Mouse (Mus musculus) embryonic facial prominence, embryonic 14.5 days (tissue): ENCODE measurements around the gene Zfp109. TPM values are rescaled to one million over a fixed set of nuclear protein-coding genes. Genes with fewer than 3 reads are reported as not detected.
"Not testable (repeated sequence)": the region's sequence is repeated elsewhere in the genome, so short reads cannot be mapped to it uniquely, and the experiment has no call there.

ENCODE experiments used
- ATAC-seq: fragments of 200-750 bp; cut with Nextera tagmentation; 2 replicates; pipeline ENCODE4 v1.8.0; 2017; ENCODE audit warnings: low read depth, moderate number of reproducible peaks, moderate TSS enrichment
- DNase-seq: peaks from one replicate; pipeline ENCODE4 v3.0.0-alpha.2; 2015; ENCODE audit warnings: low spot score
- H3K27ac ChIP-seq: fragments of 300-500 bp; sonication (generic); replicated peaks from 2 replicates; pipeline ENCODE4 v1.5.1; 2014; ENCODE audit warnings: low read depth, mild to moderate bottlenecking, low read length, moderate library complexity
- H3K27me3 ChIP-seq: fragments of 300-500 bp; sonication (generic); replicated peaks from 2 replicates; pipeline ENCODE4 v1.6.1; 2014; ENCODE audit warnings: low read length; ENCODE audit not compliant: control insufficient read depth, insufficient read depth
- H3K36me3 ChIP-seq: fragments of 300-500 bp; sonication (generic); 2 replicates; pipeline ENCODE4 v1.6.1; 2014; ENCODE audit warnings: low read length, mixed read lengths; ENCODE audit not compliant: control insufficient read depth, insufficient read depth
- H3K4me1 ChIP-seq: fragments of 300-500 bp; sonication (generic); 2 replicates; pipeline ENCODE4 v1.6.1; 2014; ENCODE audit warnings: antibody characterized with exemption, low read length; ENCODE audit not compliant: control insufficient read depth, insufficient read depth
- H3K4me2 ChIP-seq: fragments of 300-500 bp; sonication (generic); 2 replicates; pipeline ENCODE4 v1.6.1; 2014; ENCODE audit warnings: low read depth, mild to moderate bottlenecking, low read length, moderate library complexity, mixed read lengths
- H3K4me3 ChIP-seq: fragments of 300-500 bp; sonication (generic); 2 replicates; pipeline ENCODE4 v1.5.1; 2014; ENCODE audit warnings: low read depth, mild to moderate bottlenecking, low read length
- H3K9ac ChIP-seq: fragments of 300-500 bp; sonication (generic); 2 replicates; pipeline ENCODE4 v1.6.1; 2014; ENCODE audit warnings: low read depth, mild to moderate bottlenecking, low read length, moderate library complexity, mixed read lengths
- H3K9me3 ChIP-seq: fragments of 300-500 bp; sonication (generic); 2 replicates; pipeline ENCODE4 v1.6.1; 2016; ENCODE audit warnings: low read length; ENCODE audit not compliant: control insufficient read depth
- WGBS: fragments of 180-500 bp; shearing (Covaris S2); extraction: QIAGEN DNeasy Blood & Tissue Kit; methylation state at CpG from one replicate; pipeline ENCODE4 v1.1.7; 2014; 5-methylcytosine and 5-hydroxymethylcytosine counted together
- polyA plus RNA-seq: library from polyadenylated mRNA; unstranded; fragments of >200 nt; fragmentation: Nextera tagmentation; extraction: Ambion mirVana; gene quantifications from 2 replicates; pipeline ENCODE4 v1.2.1, GENCODE M21; 2014

Gene Zfp109
- polyA plus RNA-seq = 3.6 and 4.5 TPM in 2 replicates

DNA sequence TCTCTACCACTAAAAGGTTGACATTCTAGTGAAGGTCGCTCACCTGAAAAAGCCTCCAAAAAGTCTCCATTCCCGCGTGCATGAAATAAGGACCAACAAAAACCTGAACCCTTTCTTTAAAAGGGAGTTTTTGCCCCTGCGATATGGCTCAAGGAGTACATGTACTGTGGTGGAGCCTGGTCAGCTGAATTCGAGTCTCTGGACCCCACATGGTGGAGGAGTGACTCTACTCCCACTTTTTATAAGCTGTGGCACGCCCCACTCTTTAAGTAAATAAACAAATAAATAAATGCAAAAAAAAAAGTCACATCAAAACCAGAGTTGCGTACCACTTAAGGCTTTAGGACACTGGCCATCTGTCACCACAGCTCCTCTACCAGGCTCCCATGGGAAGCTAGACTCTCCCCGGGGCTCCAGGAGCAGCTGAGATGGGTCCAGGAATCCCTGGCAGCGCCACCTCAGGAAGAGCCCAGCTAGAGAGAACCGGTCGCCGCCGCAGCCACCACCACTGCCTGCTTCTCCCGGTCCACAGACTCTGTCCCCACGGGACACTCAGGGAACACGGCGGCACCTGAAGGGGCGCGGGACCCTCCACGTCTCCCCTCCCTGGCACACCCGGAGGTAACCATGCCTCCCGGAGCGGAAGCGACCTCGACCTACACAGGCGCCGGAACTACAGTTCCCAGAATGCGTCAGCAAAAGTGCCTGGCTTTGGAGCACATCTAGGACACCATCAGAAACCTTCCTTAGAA is at the start of gene Zfp109:
Gene Zfp109, minus strand, starts transcription at position 521 of the 752 bp plus-strand sequence.
- DNase-seq (peak; percentile 86), ATAC-seq (peak; percentile 96)
- peak within 1 kb of the TSS; percentile 66 for H3K9ac ChIP-seq
- peak within 1 kb of the TSS; percentile 72 for H3K4me2 ChIP-seq
- no peaks in the 10 kb centered on the region for H3K27me3 ChIP-seq
- 7% methylated on average over 23 of the region's 28 CpGs for WGBS
- H3K4me1 ChIP-seq = 0 out of 2 replicates have a peak, but pooled peaks cover 6% of the 10 kb centered on the region
- 0 out of 2 replicates have a peak, but pooled peaks cover 5% of the 10 kb centered on the region for H3K36me3 ChIP-seq
- H3K9me3 ChIP-seq = no peaks in the 10 kb centered on the region
- H3K4me3 ChIP-seq = peak within 1 kb of the TSS; percentile 60
- H3K27ac ChIP-seq = no peak within 1 kb of the TSS

DNA sequence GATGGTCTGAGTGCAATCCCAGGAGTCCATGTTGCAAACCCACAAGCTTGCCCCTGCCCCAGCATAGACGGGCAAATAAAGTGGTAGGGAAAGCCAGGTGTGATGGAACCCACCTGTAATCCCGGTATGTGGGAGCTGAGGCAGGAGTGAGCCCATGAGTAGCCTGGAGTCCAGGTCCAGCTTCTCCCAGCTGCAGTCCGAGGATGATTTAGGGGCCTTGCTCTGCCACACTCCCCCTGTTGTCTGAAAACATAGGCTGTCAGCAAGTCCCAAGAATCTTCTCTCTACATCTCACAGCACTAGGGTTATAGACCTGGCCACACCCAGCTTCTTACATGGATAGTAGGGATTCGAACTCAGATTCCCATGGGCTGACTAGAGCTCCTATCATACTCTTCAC is 49.6 kb upstream of the Zfp109 start:
- no peaks in the 10 kb centered on the region for H3K4me1 ChIP-seq
- H3K36me3 ChIP-seq = peaks cover 35% of the 10 kb centered on the region
- peaks cover 6% of the 10 kb centered on the region; the same call in 1 of the 2 replicates for H3K9me3 ChIP-seq
- no peak overlapping the region for H3K27ac ChIP-seq
- ATAC-seq (no peak), DNase-seq (no peak)
- H3K4me3 ChIP-seq = no peak overlapping the region
- no peaks in the 10 kb centered on the region for H3K27me3 ChIP-seq
- H3K9ac ChIP-seq = no peak overlapping the region
- H3K4me2 ChIP-seq = no peak overlapping the region
- 79% methylated on average over 4 of the region's 4 CpGs for WGBS

DNA sequence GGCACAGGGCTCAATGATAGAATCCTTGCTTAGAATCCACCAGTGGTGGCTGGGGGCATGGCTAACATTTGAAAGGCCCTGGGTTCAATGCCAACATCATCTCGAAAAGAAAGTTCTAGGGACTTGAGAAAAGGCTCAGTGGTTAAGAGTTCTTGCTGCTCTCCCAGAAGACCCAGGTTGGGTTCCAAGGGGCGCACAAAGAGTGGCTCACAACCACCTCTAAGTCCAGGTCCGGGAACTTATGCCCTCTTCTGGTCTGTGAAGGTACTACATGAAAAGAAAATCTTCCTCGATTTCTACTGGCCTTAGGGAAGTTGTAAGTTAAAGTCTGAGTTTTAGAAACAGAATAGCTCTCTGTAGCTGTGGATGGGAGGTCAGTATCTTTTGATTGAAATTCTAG is 48.7 kb upstream of the Zfp109 start:
- DNase-seq = no peak

GRCm38 (mm10) chr7:24280858-24281145 is 43.4 kb upstream of the Zfp109 start:
- Histone ChIP-seq H3K27ac (no peak overlapping the region), H3K9me3 (no peaks in the 10 kb centered on the region), H3K9ac (no peak overlapping the region), H3K4me3 (no peak overlapping the region), H3K4me1 (no peaks in the 10 kb centered on the region), H3K4me2 (no peak overlapping the region), H3K27me3 (no peaks in the 10 kb centered on the region), H3K36me3 (peaks cover 8% of the 10 kb centered on the region; the same call in 1 of the 2 replicates)
- ATAC-seq = no peak
- no peak for DNase-seq
- 29% methylated on average over 4 of the region's 4 CpGs for WGBS

More for the DNA sequence above, 48.7 kb upstream of the Zfp109 start:
- no peak overlapping the region for H3K4me3 ChIP-seq
- 53% methylated on average over 4 of the region's 4 CpGs for WGBS
- H3K4me1 ChIP-seq = no peaks in the 10 kb centered on the region
- no peak overlapping the region for H3K9ac ChIP-seq
- no peak for ATAC-seq
- peaks cover 2% of the 10 kb centered on the region; the same call in 1 of the 2 replicates for H3K9me3 ChIP-seq
- no peaks in the 10 kb centered on the region for H3K27me3 ChIP-seq
- peaks cover 26% of the 10 kb centered on the region for H3K36me3 ChIP-seq
- H3K27ac ChIP-seq = no peak overlapping the region
- H3K4me2 ChIP-seq = no peak overlapping the region

GRCm38 (mm10) chr7:24280031-24280857 is 42.9 kb upstream of the Zfp109 start:
- Histone ChIP-seq H3K9ac (no peak overlapping the region), H3K4me3 (no peak overlapping the region), H3K27me3 (no peaks in the 10 kb centered on the region), H3K9me3 (no peaks in the 10 kb centered on the region), H3K4me1 (no peaks in the 10 kb centered on the region), H3K36me3 (peaks cover 10% of the 10 kb centered on the region), H3K27ac (no peak overlapping the region), H3K4me2 (no peak overlapping the region)
- ATAC-seq (no peak), DNase-seq (no peak)
- WGBS = 47% methylated on average over 10 of the region's 10 CpGs

DNA sequence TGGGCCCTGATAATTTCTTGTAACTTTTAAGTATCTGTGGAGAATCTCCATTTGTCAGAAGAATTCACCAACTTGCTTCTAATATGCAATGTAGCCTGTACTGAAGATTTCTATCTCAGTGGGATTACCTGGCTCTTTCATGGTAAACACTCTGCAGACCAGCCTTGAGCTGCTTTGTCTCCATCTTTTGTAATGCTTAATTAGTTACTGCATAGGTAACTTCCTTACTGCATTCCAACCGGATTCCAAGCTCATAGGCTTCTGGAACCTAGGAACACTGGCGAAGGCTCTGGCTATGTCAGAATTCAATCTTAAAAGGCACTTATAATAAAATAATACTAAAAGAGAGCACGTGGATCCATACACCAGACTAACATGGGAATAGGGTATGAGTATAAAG is 41.4 kb upstream of the Zfp109 start:
- 84% methylated on average over 3 of the region's 3 CpGs for WGBS
- not testable (repeated sequence) for H3K4me1 ChIP-seq, H3K27ac ChIP-seq

GRCm38 (mm10) chr7:24274456-24274855 is 37.1 kb upstream of the Zfp109 start:
- Histone ChIP-seq H3K4me2 (no peak overlapping the region), H3K9ac (no peak overlapping the region), H3K9me3 (no peaks in the 10 kb centered on the region), H3K27me3 (no peaks in the 10 kb centered on the region), H3K27ac (no peak overlapping the region), H3K4me3 (no peak overlapping the region), H3K36me3 (peaks cover 29% of the 10 kb centered on the region), H3K4me1 (peaks cover 4% of the 10 kb centered on the region; the same call in 1 of the 2 replicates)
- WGBS = 96% methylated on average over 4 of the region's 4 CpGs
- DNase-seq (no peak), ATAC-seq (no peak)

More for the DNA sequence above, 41.4 kb upstream of the Zfp109 start:
- H3K9ac ChIP-seq, ATAC-seq, H3K9me3 ChIP-seq, DNase-seq, H3K27me3 ChIP-seq, H3K4me3 ChIP-seq, H3K4me2 ChIP-seq: not testable (repeated sequence)
- H3K36me3 ChIP-seq = peaks cover 25% of the 10 kb centered on the region

- Histone ChIP-seq H3K9me3 (no peaks in the 10 kb centered on the region), H3K27ac (no peak overlapping the region), H3K9ac (no peak overlapping the region), H3K4me3 (no peak overlapping the region), H3K36me3 (peaks cover 23% of the 10 kb centered on the region), H3K4me2 (peak overlapping the region; percentile 76; the same call in 1 of the 2 replicates), H3K4me1 (peaks cover 4% of the 10 kb centered on the region; the same call in 1 of the 2 replicates), H3K27me3 (no peaks in the 10 kb centered on the region)
- no peak for ATAC-seq
- WGBS = 98% methylated on average over 6 of the region's 6 CpGs
- no peak for DNase-seq
These were observed 33.8 kb upstream of the Zfp109 start for GRCm38 (mm10) chr7:24271191-24271590.
